Mouse (Mus musculus) heart, postnatal 25 days (tissue): ENCODE measurements around the gene Zfp518a. TPM values are rescaled to one million over a fixed set of nuclear protein-coding genes. Genes with fewer than 3 reads are reported as not detected.

Experiments
- DNase-seq: peaks from one replicate; pipeline ENCODE4 v3.0.0; 2022; ENCODE audit warnings: low spot score
- intact Hi-C: fragments of 180-260 bp; cut with DNase I; formaldehyde crosslinking; loops from one replicate; pipeline ENCODE4 v1.15.1; 2025
- total RNA-seq, 2 experiments: library from RNA; stranded (reverse); gene quantifications; 2 replicates each; pipeline ENCODE4 v1.2.3; 2021

Zfp518a gene
- 1 to 10 TPM; 7.5 to 7.9 TPM for total RNA-seq

- DNase-seq, result peak; percentile 76
- intact Hi-C loops, result loop anchor here (1.0 to 2.0 kb wide), 2 partner anchors 21 to 64 kb away; partner anchors contain the start of gene Ccnj
Observed at GRCm38 (mm10) chr19:40894519-40895392, at the start of gene Zfp518a. Gene Zfp518a, plus strand, starts transcription at chr19:40894705.

- intact Hi-C loops, result no loop called here
Observed at GRCm38 (mm10) chr19:40844731-40845130, 49.8 kb upstream of the Zfp518a start.

GRCm38 (mm10) chr19:40849391-40849790 is 45.1 kb upstream of the Zfp518a start:
- intact Hi-C loops, result no loop called here
- DNase-seq, result no peak

More at GRCm38 (mm10) chr19:40844731-40845130, 49.8 kb upstream of the Zfp518a start:
- DNase-seq, result no peak

- no peak for DNase-seq
Observed at GRCm38 (mm10) chr19:40859555-40859954, 35.0 kb upstream of the Zfp518a start.

GRCm38 (mm10) chr19:40868284-40868683 is 26.2 kb upstream of the Zfp518a start:
- intact Hi-C loops, result no loop called here
- no peak for DNase-seq

More at GRCm38 (mm10) chr19:40859555-40859954, 35.0 kb upstream of the Zfp518a start:
- intact Hi-C loops, result no loop called here

- no peak for DNase-seq
- intact Hi-C loops, result loop anchor here (5.0 kb wide), 1 partner anchor 37 kb away; the partner anchor contains the start of gene Ccnj
Observed at GRCm38 (mm10) chr19:40869425-40870105, 24.9 kb upstream of the Zfp518a start.

GRCm38 (mm10) chr19:40872955-40873665 is 21.4 kb upstream of the Zfp518a start:
- DNase-seq, result peak; percentile 72
- intact Hi-C loops, result loop anchor here (1.0 to 5.0 kb wide), 2 partner anchors 22 to 41 kb away; partner anchors contain the start of gene Ccnj

GRCm38 (mm10) chr19:40881700-40882099 is 12.8 kb upstream of the Zfp518a start:
- no peak for DNase-seq
- intact Hi-C loops, result no loop called here

- DNase-seq, result no peak
- intact Hi-C loops, result no loop called here
Observed at GRCm38 (mm10) chr19:40888887-40889286, 5.6 kb upstream of the Zfp518a start.

GRCm38 (mm10) chr19:40894071-40894506 is 416 bp upstream of the Zfp518a start:
- intact Hi-C loops, result loop anchor here (2.0 kb wide), 1 partner anchor 63 kb away; the partner anchor contains the start of gene Ccnj
- no peak for DNase-seq

GRCm38 (mm10) chr19:40895393-40895703 is 843 bp downstream of the Zfp518a start:
- no peak for DNase-seq
- intact Hi-C loops, result loop anchor here (1.0 to 2.0 kb wide), 2 partner anchors 22 to 65 kb away; partner anchors contain the start of gene Ccnj

GRCm38 (mm10) chr19:40931581-40932369 is 37.3 kb downstream of the Zfp518a start:
- intact Hi-C loops, result no loop called here
- no peak for DNase-seq

GRCm38 (mm10) chr19:40935376-40935775 is 40.9 kb downstream of the Zfp518a start:
- no peak for DNase-seq
- intact Hi-C loops, result no loop called here

- no peak for DNase-seq
- intact Hi-C loops, result no loop called here
Observed at GRCm38 (mm10) chr19:40936038-40936437, 41.5 kb downstream of the Zfp518a start.

- intact Hi-C loops, result no loop called here
- DNase-seq, result no peak
Observed at GRCm38 (mm10) chr19:40943552-40943951, 49.0 kb downstream of the Zfp518a start.

- intact Hi-C loops, result no loop called here
- DNase-seq, result no peak
Observed at GRCm38 (mm10) chr19:40946937-40947577, 52.6 kb downstream of the Zfp518a start.

- intact Hi-C loops, result no loop called here
- DNase-seq, result no peak
Observed at GRCm38 (mm10) chr19:40958981-40959380, 64.5 kb downstream of the Zfp518a start.

- DNase-seq, result peak; percentile 4
- intact Hi-C loops, result loop anchor here (1.0 kb wide), 1 partner anchor 53 kb away; no protein-coding TSS in a partner anchor
Observed at GRCm38 (mm10) chr19:40962988-40963387, 68.5 kb downstream of the Zfp518a start.
